Mouse (Mus musculus) kidney, embryonic 15.5 days (tissue): Measurements from ENCODE around the gene Cep95. TPM values are rescaled to one million over a fixed set of nuclear protein-coding genes. Genes with fewer than 3 reads are reported as not detected.
"Not testable (repeated sequence)": the region's sequence is repeated elsewhere in the genome, so short reads cannot be mapped to it uniquely, and the experiment has no call there.

Experiments used
- ATAC-seq: fragments of 200-750 bp; cut with Nextera tagmentation; replicated peaks from 2 replicates; pipeline ENCODE4 v1.8.0; 2017; ENCODE audit warnings: moderate TSS enrichment; ENCODE audit not compliant: low FRiP score
- H3K27ac ChIP-seq: fragments of 300-500 bp; sonication (generic); 2 replicates; pipeline ENCODE4 v1.5.1; 2015; ENCODE audit warnings: mild to moderate bottlenecking, inconsistent platforms
- H3K27me3 ChIP-seq: fragments of 300-500 bp; sonication (generic); 2 replicates; pipeline ENCODE4 v1.6.1; 2015; ENCODE audit warnings: inconsistent platforms
- H3K36me3 ChIP-seq: fragments of 300-500 bp; sonication (generic); 2 replicates; pipeline ENCODE4 v1.6.1; 2015; ENCODE audit warnings: inconsistent platforms
- H3K4me1 ChIP-seq: fragments of 300-500 bp; sonication (generic); 2 replicates; pipeline ENCODE4 v1.6.1; 2015; ENCODE audit warnings: inconsistent platforms
- H3K4me2 ChIP-seq: fragments of 300-500 bp; sonication (generic); 2 replicates; pipeline ENCODE4 v1.6.1; 2015; ENCODE audit warnings: moderate library complexity, mild to moderate bottlenecking, inconsistent platforms
- H3K4me3 ChIP-seq: fragments of 300-500 bp; sonication (generic); replicated peaks from 2 replicates; pipeline ENCODE4 v1.5.1; 2015; ENCODE audit warnings: mild to moderate bottlenecking, inconsistent platforms
- H3K9ac ChIP-seq: fragments of 300-500 bp; sonication (generic); 2 replicates; pipeline ENCODE4 v1.6.1; 2015; ENCODE audit warnings: mild to moderate bottlenecking, inconsistent platforms
- H3K9me3 ChIP-seq: fragments of 300-500 bp; sonication (generic); replicated peaks from 2 replicates; pipeline ENCODE4 v1.6.1; 2016; ENCODE audit warnings: inconsistent platforms
- WGBS: fragments of 180-500 bp; shearing (Covaris S2); methylation state at CpG from one replicate; pipeline ENCODE4 v1.1.7; 2015; ENCODE audit warnings: mixed read lengths; 5-methylcytosine and 5-hydroxymethylcytosine counted together
- polyA plus RNA-seq: library from polyadenylated mRNA; unstranded; fragments of >200 nt; fragmentation: Nextera tagmentation; extraction: Ambion mirVana; gene quantifications from 2 replicates; pipeline ENCODE4 v1.2.1, GENCODE M21; 2015

The Cep95 gene
- polyA plus RNA-seq, 1 experiment from 2014 or later: 21.7 TPM

GRCm38 (mm10) chr11:106789649-106790048 lies 597 bp downstream of the Cep95 start:
- Histone ChIP-seq H3K4me1 (peaks cover 20% of the 10 kb centered on the region), H3K9me3 (no peaks in the 10 kb centered on the region), H3K36me3 (peaks cover 49% of the 10 kb centered on the region), H3K27me3 (no peaks in the 10 kb centered on the region), H3K27ac (peak overlapping the region; percentile 100), H3K9ac (peak overlapping the region; percentile 97), H3K4me3 (peak overlapping the region; percentile 87), H3K4me2 (peak overlapping the region; percentile 78)
- 2% methylated on average over 6 of the region's 6 CpGs for WGBS
- no peak for ATAC-seq

- 82% methylated on average over 4 of the region's 4 CpGs for WGBS
- no peak overlapping the region for H3K27ac ChIP-seq
- H3K9ac ChIP-seq: no peak overlapping the region
- peaks cover 11% of the 10 kb centered on the region; the same call in 1 of the 2 replicates for H3K4me1 ChIP-seq
- peaks cover 5% of the 10 kb centered on the region for H3K9me3 ChIP-seq
- H3K36me3 ChIP-seq: peaks cover 65% of the 10 kb centered on the region
- no peak for ATAC-seq
- H3K4me2 ChIP-seq: no peak overlapping the region
- H3K4me3 ChIP-seq: no peak overlapping the region
- no peaks in the 10 kb centered on the region for H3K27me3 ChIP-seq
These were observed 4.8 kb downstream of the Cep95 start for GRCm38 (mm10) chr11:106793846-106794245.

- Histone ChIP-seq H3K4me1 (peaks cover 6% of the 10 kb centered on the region; the same call in 1 of the 2 replicates), H3K36me3 (peaks cover 84% of the 10 kb centered on the region), H3K27ac (0 out of 2 replicates have a peak overlapping the region, but pooled peaks have one; percentile 24), H3K27me3 (no peaks in the 10 kb centered on the region), H3K4me3 (no peak overlapping the region), H3K4me2 (no peak overlapping the region), H3K9ac (no peak overlapping the region), H3K9me3 (peaks cover 5% of the 10 kb centered on the region)
- WGBS: 54% methylated on average over 9 of the region's 9 CpGs
- ATAC-seq: no peak
These were observed 6.6 kb downstream of the Cep95 start for GRCm38 (mm10) chr11:106795679-106796078.

GRCm38 (mm10) chr11:106802069-106802627 lies 13.1 kb downstream of the Cep95 start:
- H3K4me2 ChIP-seq: no peak overlapping the region
- H3K4me3 ChIP-seq: no peak overlapping the region
- H3K9ac ChIP-seq: no peak overlapping the region
- H3K9me3 ChIP-seq: peaks cover 5% of the 10 kb centered on the region
- no peak overlapping the region for H3K27ac ChIP-seq
- WGBS: 89% methylated on average over 10 of the region's 10 CpGs
- no peaks in the 10 kb centered on the region for H3K4me1 ChIP-seq
- H3K27me3 ChIP-seq: no peaks in the 10 kb centered on the region
- peaks cover 90% of the 10 kb centered on the region for H3K36me3 ChIP-seq
- no peak for ATAC-seq

GRCm38 (mm10) chr11:106807442-106807841 lies 18.4 kb downstream of the Cep95 start:
- H3K9me3 ChIP-seq, H3K27me3 ChIP-seq, H3K27ac ChIP-seq, H3K4me2 ChIP-seq, ATAC-seq, H3K9ac ChIP-seq, H3K4me1 ChIP-seq, H3K4me3 ChIP-seq: not testable (repeated sequence)
- peaks cover 84% of the 10 kb centered on the region for H3K36me3 ChIP-seq
- 100% methylated on average over 1 of the region's 1 CpGs for WGBS

- Histone ChIP-seq H3K4me1 (0 out of 2 replicates have a peak, but pooled peaks cover 4% of the 10 kb centered on the region), H3K9me3 (no peaks in the 10 kb centered on the region), H3K27me3 (no peaks in the 10 kb centered on the region), H3K4me2 (no peak overlapping the region), H3K27ac (no peak overlapping the region), H3K9ac (no peak overlapping the region), H3K36me3 (peaks cover 96% of the 10 kb centered on the region), H3K4me3 (no peak overlapping the region)
- ATAC-seq: no peak
- 86% methylated on average over 7 of the region's 7 CpGs for WGBS
These were observed 23.5 kb downstream of the Cep95 start for GRCm38 (mm10) chr11:106812410-106813136.

- Histone ChIP-seq H3K4me3 (no peak overlapping the region), H3K27me3 (no peaks in the 10 kb centered on the region), H3K9me3 (no peaks in the 10 kb centered on the region), H3K4me1 (0 out of 2 replicates have a peak, but pooled peaks cover 7% of the 10 kb centered on the region), H3K9ac (no peak overlapping the region), H3K4me2 (no peak overlapping the region), H3K36me3 (peaks cover 98% of the 10 kb centered on the region), H3K27ac (no peak overlapping the region)
- no peak for ATAC-seq
- WGBS: 66% methylated on average over 14 of the region's 14 CpGs
These were observed 25.7 kb downstream of the Cep95 start for GRCm38 (mm10) chr11:106814601-106815320.

- H3K27ac ChIP-seq: no peak overlapping the region
- H3K4me1 ChIP-seq: 0 out of 2 replicates have a peak, but pooled peaks cover 7% of the 10 kb centered on the region
- no peak overlapping the region for H3K9ac ChIP-seq
- H3K9me3 ChIP-seq: no peaks in the 10 kb centered on the region
- H3K4me2 ChIP-seq: no peak overlapping the region
- no peaks in the 10 kb centered on the region for H3K27me3 ChIP-seq
- WGBS: 90% methylated on average over 2 of the region's 2 CpGs
- ATAC-seq: no peak
- peaks cover 96% of the 10 kb centered on the region for H3K36me3 ChIP-seq
- H3K4me3 ChIP-seq: no peak overlapping the region
These were observed 26.3 kb downstream of the Cep95 start for GRCm38 (mm10) chr11:106815331-106815730.

- Histone ChIP-seq H3K4me3 (no peak overlapping the region), H3K36me3 (peaks cover 96% of the 10 kb centered on the region), H3K4me1 (0 out of 2 replicates have a peak, but pooled peaks cover 7% of the 10 kb centered on the region), H3K4me2 (no peak overlapping the region), H3K9me3 (no peaks in the 10 kb centered on the region), H3K9ac (no peak overlapping the region), H3K27me3 (no peaks in the 10 kb centered on the region), H3K27ac (no peak overlapping the region)
- ATAC-seq: no peak
- whole genome bisulfite sequencing: 81% methylated on average over 2 of the region's 2 CpGs
These were observed 26.7 kb downstream of the Cep95 start for GRCm38 (mm10) chr11:106815761-106816160.

GRCm38 (mm10) chr11:106816316-106816715 lies 27.3 kb downstream of the Cep95 start:
- H3K4me3 ChIP-seq: no peak overlapping the region
- WGBS: 70% methylated on average over 7 of the region's 7 CpGs
- H3K4me1 ChIP-seq: 0 out of 2 replicates have a peak, but pooled peaks cover 8% of the 10 kb centered on the region
- no peak overlapping the region for H3K27ac ChIP-seq
- H3K4me2 ChIP-seq: no peak overlapping the region
- no peak overlapping the region for H3K9ac ChIP-seq
- peaks cover 96% of the 10 kb centered on the region for H3K36me3 ChIP-seq
- H3K9me3 ChIP-seq: no peaks in the 10 kb centered on the region
- no peaks in the 10 kb centered on the region for H3K27me3 ChIP-seq
- ATAC-seq: no peak

GRCm38 (mm10) chr11:106817156-106817555 lies 28.1 kb downstream of the Cep95 start:
- H3K4me2 ChIP-seq: no peak overlapping the region
- H3K4me1 ChIP-seq: 0 out of 2 replicates have a peak, but pooled peaks cover 10% of the 10 kb centered on the region
- H3K27me3 ChIP-seq: no peaks in the 10 kb centered on the region
- 89% methylated on average over 3 of the region's 3 CpGs for WGBS
- no peaks in the 10 kb centered on the region for H3K9me3 ChIP-seq
- H3K9ac ChIP-seq: no peak overlapping the region
- no peak overlapping the region for H3K4me3 ChIP-seq
- ATAC-seq: no peak
- H3K27ac ChIP-seq: no peak overlapping the region
- H3K36me3 ChIP-seq: peaks cover 92% of the 10 kb centered on the region

GRCm38 (mm10) chr11:106817808-106818207 lies 28.8 kb downstream of the Cep95 start:
- peaks cover 92% of the 10 kb centered on the region for H3K36me3 ChIP-seq
- H3K4me3 ChIP-seq: no peak overlapping the region
- WGBS: 89% methylated on average over 6 of the region's 6 CpGs
- no peaks in the 10 kb centered on the region for H3K27me3 ChIP-seq
- no peaks in the 10 kb centered on the region for H3K9me3 ChIP-seq
- H3K4me2 ChIP-seq: no peak overlapping the region
- H3K4me1 ChIP-seq: 0 out of 2 replicates have a peak, but pooled peaks cover 10% of the 10 kb centered on the region
- no peak for ATAC-seq
- no peak overlapping the region for H3K27ac ChIP-seq
- H3K9ac ChIP-seq: no peak overlapping the region
